Mouse (Mus musculus): ENCODE measurements around the gene Serpina1b. TPM values are rescaled to one million over a fixed set of nuclear protein-coding genes. Genes with fewer than 3 reads are reported as not detected.
"Not testable (repeated sequence)": the region's sequence is repeated elsewhere in the genome, so short reads cannot be mapped to it uniquely, and the experiment has no call there.

Serpina1b gene
- polyA plus RNA-seq, 1 experiment from 2014 or later = 1.4 TPM

GRCm38 (mm10) chr12:103773246-103773851 is 56.8 kb downstream of the Serpina1b start, which contains the start of gene Serpina1d:
Gene Serpina1d (minus strand): TSS chr12:103773592.
- not testable (repeated sequence) for H3K36me3 ChIP-seq (ENCODE audit: control insufficient read depth, insufficient read depth); H3K4me2 ChIP-seq (ENCODE audit: low read depth, low read length); H3K9ac ChIP-seq (ENCODE audit: low read length); H3K27me3 ChIP-seq (ENCODE audit: control insufficient read depth, insufficient read depth, low read length); H3K4me3 ChIP-seq (ENCODE audit: low read length); ATAC-seq (replicated peaks; ENCODE audit: extremely low read depth, insufficient read depth, low FRiP score); H3K27ac ChIP-seq (ENCODE audit: low read length); H3K9me3 ChIP-seq (replicated peaks; ENCODE audit: control insufficient read depth, low read length); H3K4me1 ChIP-seq (ENCODE audit: control insufficient read depth, insufficient read depth, low read length)
- WGBS = 72% methylated on average over 6 of the region's 6 CpGs

DNA sequence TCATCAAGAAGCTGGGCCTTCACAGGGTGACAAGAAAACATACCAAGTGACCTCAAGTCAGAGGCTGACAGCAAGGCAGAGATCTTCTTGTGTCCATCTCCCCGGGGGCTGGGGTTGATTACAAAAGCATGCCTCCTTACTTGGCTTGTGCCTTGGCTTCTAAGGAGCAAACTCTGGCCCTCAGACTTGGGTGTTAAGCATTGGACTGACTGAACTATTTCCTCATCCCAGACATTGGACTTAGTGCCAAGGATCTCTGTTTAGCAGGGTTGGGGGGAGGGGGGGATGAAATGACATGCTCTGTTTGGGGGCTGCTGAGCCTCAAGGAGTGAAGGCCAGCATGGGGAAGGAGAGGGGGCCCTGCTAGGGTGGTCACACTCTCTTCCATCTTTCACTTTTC is 59.6 kb downstream of the Serpina1b start:
- ATAC-seq (replicated peaks; ENCODE audit: extremely low read depth, insufficient read depth, low FRiP score); H3K27me3 ChIP-seq (ENCODE audit: control insufficient read depth, insufficient read depth, low read length); H3K9ac ChIP-seq (ENCODE audit: low read length); H3K4me1 ChIP-seq (ENCODE audit: control insufficient read depth, insufficient read depth, low read length); H3K36me3 ChIP-seq (ENCODE audit: control insufficient read depth, insufficient read depth); H3K9me3 ChIP-seq (replicated peaks; ENCODE audit: control insufficient read depth, low read length); H3K27ac ChIP-seq (ENCODE audit: low read length); H3K4me2 ChIP-seq (ENCODE audit: low read depth, low read length); H3K4me3 ChIP-seq (ENCODE audit: low read length): not testable (repeated sequence)
- 33% methylated on average over 1 of the region's 1 CpGs for whole genome bisulfite sequencing

- not testable (repeated sequence) for H3K27ac ChIP-seq (ENCODE audit: low read length); H3K36me3 ChIP-seq (ENCODE audit: control insufficient read depth, insufficient read depth); ATAC-seq (replicated peaks; ENCODE audit: extremely low read depth, insufficient read depth, low FRiP score); H3K4me3 ChIP-seq (ENCODE audit: low read length); H3K4me2 ChIP-seq (ENCODE audit: low read depth, low read length); H3K9ac ChIP-seq (ENCODE audit: low read length); H3K4me1 ChIP-seq (ENCODE audit: control insufficient read depth, insufficient read depth, low read length); H3K27me3 ChIP-seq (ENCODE audit: control insufficient read depth, insufficient read depth, low read length); H3K9me3 ChIP-seq (replicated peaks; ENCODE audit: control insufficient read depth, low read length)
- WGBS = 62% methylated on average over 3 of the region's 3 CpGs
These were observed 67.1 kb downstream of the Serpina1b start for GRCm38 (mm10) chr12:103763083-103763482.

- H3K4me2 ChIP-seq (ENCODE audit: low read depth, low read length); H3K4me1 ChIP-seq (ENCODE audit: control insufficient read depth, insufficient read depth, low read length); H3K4me3 ChIP-seq (ENCODE audit: low read length); H3K9me3 ChIP-seq (replicated peaks; ENCODE audit: control insufficient read depth, low read length); H3K27me3 ChIP-seq (ENCODE audit: control insufficient read depth, insufficient read depth, low read length); H3K9ac ChIP-seq (ENCODE audit: low read length); H3K27ac ChIP-seq (ENCODE audit: low read length); ATAC-seq (replicated peaks; ENCODE audit: extremely low read depth, insufficient read depth, low FRiP score); H3K36me3 ChIP-seq (ENCODE audit: control insufficient read depth, insufficient read depth): not testable (repeated sequence)
- 75% methylated on average over 3 of the region's 3 CpGs for WGBS
These were observed 69.9 kb downstream of the Serpina1b start for GRCm38 (mm10) chr12:103760316-103760715.

- WGBS = 75% methylated on average over 5 of the region's 5 CpGs
- H3K4me3 ChIP-seq (ENCODE audit: low read length); H3K4me1 ChIP-seq (ENCODE audit: control insufficient read depth, insufficient read depth, low read length): not testable (repeated sequence)
These were observed 84.2 kb downstream of the Serpina1b start for GRCm38 (mm10) chr12:103745957-103746356.

GRCm38 (mm10) chr12:103737791-103738580 is 92.2 kb downstream of the Serpina1b start:
- H3K36me3 ChIP-seq (ENCODE audit: control insufficient read depth, insufficient read depth); H3K27ac ChIP-seq (ENCODE audit: low read length); H3K4me2 ChIP-seq (ENCODE audit: low read depth, low read length); H3K9me3 ChIP-seq (replicated peaks; ENCODE audit: control insufficient read depth, low read length); H3K4me3 ChIP-seq (ENCODE audit: low read length); ATAC-seq (replicated peaks; ENCODE audit: extremely low read depth, insufficient read depth, low FRiP score); H3K27me3 ChIP-seq (ENCODE audit: control insufficient read depth, insufficient read depth, low read length); H3K9ac ChIP-seq (ENCODE audit: low read length); H3K4me1 ChIP-seq (ENCODE audit: control insufficient read depth, insufficient read depth, low read length): not testable (repeated sequence)
- 77% methylated on average over 5 of the region's 6 CpGs for WGBS

More at GRCm38 (mm10) chr12:103745957-103746356, 84.2 kb downstream of the Serpina1b start:
- H3K36me3 ChIP-seq (ENCODE audit: control insufficient read depth, insufficient read depth); ATAC-seq (replicated peaks; ENCODE audit: extremely low read depth, insufficient read depth, low FRiP score); H3K27me3 ChIP-seq (ENCODE audit: control insufficient read depth, insufficient read depth, low read length); H3K9me3 ChIP-seq (replicated peaks; ENCODE audit: control insufficient read depth, low read length); H3K9ac ChIP-seq (ENCODE audit: low read length); H3K27ac ChIP-seq (ENCODE audit: low read length); H3K4me2 ChIP-seq (ENCODE audit: low read depth, low read length): not testable (repeated sequence)

DNA sequence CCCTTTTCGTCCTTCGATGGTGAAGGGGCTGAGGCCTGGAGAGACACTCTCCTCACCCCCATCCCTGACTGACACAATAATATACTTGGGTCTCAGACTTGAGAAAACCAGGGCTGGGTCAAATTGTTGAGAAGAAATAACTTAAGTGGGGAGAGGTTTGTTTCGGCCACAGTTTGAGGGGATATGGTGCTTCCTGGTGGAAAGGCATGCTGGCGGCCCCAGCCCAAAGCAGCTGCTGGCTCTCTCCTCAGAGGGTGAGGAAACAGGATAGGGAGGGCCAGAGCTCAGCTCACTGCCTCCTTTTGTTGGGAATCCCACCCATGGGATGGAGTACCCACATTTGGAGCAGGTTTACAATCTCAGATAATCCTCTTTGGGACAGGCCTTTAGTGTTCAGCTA is 94.6 kb downstream of the Serpina1b start:
- ATAC-seq (replicated peaks; ENCODE audit: extremely low read depth, insufficient read depth, low FRiP score); H3K9ac ChIP-seq (ENCODE audit: low read length); H3K36me3 ChIP-seq (ENCODE audit: control insufficient read depth, insufficient read depth); H3K27ac ChIP-seq (ENCODE audit: low read length); H3K4me3 ChIP-seq (ENCODE audit: low read length); H3K9me3 ChIP-seq (replicated peaks; ENCODE audit: control insufficient read depth, low read length); H3K4me1 ChIP-seq (ENCODE audit: control insufficient read depth, insufficient read depth, low read length); H3K27me3 ChIP-seq (ENCODE audit: control insufficient read depth, insufficient read depth, low read length); H3K4me2 ChIP-seq (ENCODE audit: low read depth, low read length): not testable (repeated sequence)
- WGBS = 79% methylated on average over 4 of the region's 4 CpGs

DNA sequence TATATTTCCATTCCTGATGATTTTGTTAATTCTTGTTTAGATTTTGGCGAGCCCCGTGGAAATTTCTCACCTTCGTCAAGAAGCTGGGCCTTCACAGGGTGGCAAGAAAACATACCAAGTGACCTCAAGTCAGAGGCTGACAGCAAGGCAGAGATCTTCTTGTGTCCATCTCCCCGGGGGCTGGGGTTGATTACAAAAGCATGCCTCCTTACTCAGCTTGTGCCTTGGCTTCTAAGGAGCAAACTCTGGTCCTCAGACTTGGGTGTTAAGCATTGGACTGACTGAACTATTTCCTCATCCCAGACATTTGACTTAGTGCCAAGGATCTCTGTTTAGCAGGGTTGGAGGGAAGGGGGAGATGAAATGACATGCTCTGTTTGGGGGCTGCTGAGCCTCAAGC is 95.1 kb downstream of the Serpina1b start:
- not testable (repeated sequence) for H3K9ac ChIP-seq (ENCODE audit: low read length); H3K9me3 ChIP-seq (replicated peaks; ENCODE audit: control insufficient read depth, low read length); H3K27ac ChIP-seq (ENCODE audit: low read length); H3K4me3 ChIP-seq (ENCODE audit: low read length); H3K36me3 ChIP-seq (ENCODE audit: control insufficient read depth, insufficient read depth); H3K4me2 ChIP-seq (ENCODE audit: low read depth, low read length); H3K4me1 ChIP-seq (ENCODE audit: control insufficient read depth, insufficient read depth, low read length); ATAC-seq (replicated peaks; ENCODE audit: extremely low read depth, insufficient read depth, low FRiP score); H3K27me3 ChIP-seq (ENCODE audit: control insufficient read depth, insufficient read depth, low read length)
- 77% methylated on average over 4 of the region's 4 CpGs for WGBS

DNA sequence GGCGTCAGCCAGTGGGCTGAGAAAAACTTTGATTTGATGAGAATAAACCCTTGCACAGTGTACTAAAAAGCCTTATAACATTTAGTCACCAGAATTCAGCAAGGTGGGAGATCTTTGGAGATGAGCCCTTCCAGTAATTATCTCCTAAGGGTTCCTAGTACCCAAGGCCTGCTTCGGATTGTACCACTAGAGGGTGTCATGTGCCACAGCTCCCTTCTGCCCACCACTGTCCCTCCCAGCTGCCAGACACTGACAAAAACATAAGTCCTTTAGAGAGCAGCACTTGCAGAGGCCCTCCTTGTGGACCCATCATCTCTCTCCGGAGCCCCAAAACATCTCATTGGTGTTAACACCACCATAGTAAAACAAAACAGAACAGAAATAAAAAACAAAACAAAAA is 118.6 kb downstream of the Serpina1b start:
- Histone ChIP-seq H3K4me3 (ENCODE audit: low read length) (no peak overlapping the region), H3K27ac (ENCODE audit: low read length) (no peak overlapping the region), H3K4me2 (ENCODE audit: low read depth, low read length) (no peak overlapping the region), H3K27me3 (ENCODE audit: control insufficient read depth, insufficient read depth, low read length) (no peaks in the 10 kb centered on the region), H3K36me3 (ENCODE audit: control insufficient read depth, insufficient read depth) (no peaks in the 10 kb centered on the region), H3K4me1 (ENCODE audit: control insufficient read depth, insufficient read depth, low read length) (no peaks in the 10 kb centered on the region), H3K9ac (ENCODE audit: low read length) (no peak overlapping the region), H3K9me3 (replicated peaks; ENCODE audit: control insufficient read depth, low read length) (no peaks in the 10 kb centered on the region)
- WGBS = 63% methylated on average over 3 of the region's 3 CpGs
- no peak for ATAC-seq (replicated peaks; ENCODE audit: extremely low read depth, insufficient read depth, low FRiP score)

Measured in heart, embryonic 16.5 days (tissue).